Mouse (Mus musculus): ENCODE results near the gene Gstt2. TPM values are rescaled to one million over a fixed set of nuclear protein-coding genes. Genes with fewer than 3 reads are reported as not detected.
"Not testable (repeated sequence)": the region's sequence is repeated elsewhere in the genome, so short reads cannot be mapped to it uniquely, and the experiment has no call there.

Gene Gstt2
- polyA plus RNA-seq, 1 experiment from 2014 or later: 6.0 TPM

- H3K27ac ChIP-seq (ENCODE audit: low read depth, low read length): peak overlapping the region; percentile 85; the same call in 1 of the 2 replicates
- H3K4me2 ChIP-seq (ENCODE audit: low read length): peak overlapping the region; percentile 63
- no peaks in the 10 kb centered on the region for H3K36me3 ChIP-seq (ENCODE audit: control insufficient read depth, insufficient read depth, low read length)
- H3K4me1 ChIP-seq (ENCODE audit: control insufficient read depth, insufficient read depth, low read length): peaks cover 14% of the 10 kb centered on the region
- no peak for ATAC-seq
- 6% methylated on average over 10 of the region's 10 CpGs for WGBS
- H3K4me3 ChIP-seq (ENCODE audit: low read depth, low read length): peak overlapping the region; percentile 28; the same call in 1 of the 2 replicates
- peak; percentile 66 for DNase-seq (ENCODE audit: low spot score)
- no peaks in the 10 kb centered on the region for H3K27me3 ChIP-seq (replicated peaks; ENCODE audit: control insufficient read depth, insufficient read depth, low read length)
- H3K9ac ChIP-seq (ENCODE audit: low read length): peak overlapping the region; percentile 61
- H3K9me3 ChIP-seq (replicated peaks; ENCODE audit: control insufficient read depth, low read length): no peaks in the 10 kb centered on the region
Observed at GRCm38 (mm10) chr10:75873543-75874170, 36.4 kb upstream of the Gstt2 start.

- WGBS: 1% methylated on average over 11 of the region's 11 CpGs
Observed at GRCm38 (mm10) chr10:75872915-75873542, 35.8 kb upstream of the Gstt2 start.

GRCm38 (mm10) chr10:75872025-75872914 is 35.0 kb upstream of the Gstt2 start:
- WGBS: 38% methylated on average over 10 of the region's 10 CpGs
- Histone ChIP-seq H3K27me3 (replicated peaks; ENCODE audit: control insufficient read depth, insufficient read depth, low read length) (no peaks in the 10 kb centered on the region), H3K4me3 (ENCODE audit: low read depth, low read length) (peak overlapping the region; percentile 28), H3K4me2 (ENCODE audit: low read length) (peak overlapping the region; percentile 63), H3K4me1 (ENCODE audit: control insufficient read depth, insufficient read depth, low read length) (peaks cover 14% of the 10 kb centered on the region), H3K27ac (ENCODE audit: low read depth, low read length) (peak overlapping the region; percentile 65), H3K9ac (ENCODE audit: low read length) (peak overlapping the region; percentile 50; the same call in 1 of the 2 replicates), H3K36me3 (ENCODE audit: control insufficient read depth, insufficient read depth, low read length) (no peaks in the 10 kb centered on the region), H3K9me3 (replicated peaks; ENCODE audit: control insufficient read depth, low read length) (no peaks in the 10 kb centered on the region)
- ATAC-seq (peak; percentile 19; the same call in 1 of the 2 replicates), DNase-seq (ENCODE audit: low spot score) (no peak)

More at GRCm38 (mm10) chr10:75872915-75873542, 35.8 kb upstream of the Gstt2 start:
- Histone ChIP-seq H3K36me3 (ENCODE audit: control insufficient read depth, insufficient read depth, low read length) (no peaks in the 10 kb centered on the region), H3K4me1 (ENCODE audit: control insufficient read depth, insufficient read depth, low read length) (peaks cover 14% of the 10 kb centered on the region), H3K4me2 (ENCODE audit: low read length) (peak overlapping the region; percentile 63), H3K27ac (ENCODE audit: low read depth, low read length) (peak overlapping the region; percentile 85), H3K9me3 (replicated peaks; ENCODE audit: control insufficient read depth, low read length) (no peaks in the 10 kb centered on the region), H3K27me3 (replicated peaks; ENCODE audit: control insufficient read depth, insufficient read depth, low read length) (no peaks in the 10 kb centered on the region), H3K4me3 (ENCODE audit: low read depth, low read length) (peak overlapping the region; percentile 28), H3K9ac (ENCODE audit: low read length) (peak overlapping the region; percentile 61)
- peak; percentile 97 for DNase-seq (ENCODE audit: low spot score)
- ATAC-seq: peak; percentile 98

GRCm38 (mm10) chr10:75861587-75861986 is 24.4 kb upstream of the Gstt2 start:
- Histone ChIP-seq H3K9me3 (replicated peaks; ENCODE audit: control insufficient read depth, low read length) (no peaks in the 10 kb centered on the region), H3K4me3 (ENCODE audit: low read depth, low read length) (no peak overlapping the region), H3K4me1 (ENCODE audit: control insufficient read depth, insufficient read depth, low read length) (peaks cover 18% of the 10 kb centered on the region), H3K9ac (ENCODE audit: low read length) (no peak overlapping the region), H3K4me2 (ENCODE audit: low read length) (no peak overlapping the region), H3K36me3 (ENCODE audit: control insufficient read depth, insufficient read depth, low read length) (peaks cover 16% of the 10 kb centered on the region), H3K27ac (ENCODE audit: low read depth, low read length) (peak overlapping the region; percentile 33; the same call in 1 of the 2 replicates), H3K27me3 (replicated peaks; ENCODE audit: control insufficient read depth, insufficient read depth, low read length) (no peaks in the 10 kb centered on the region)
- no peak for DNase-seq (ENCODE audit: low spot score)
- ATAC-seq: no peak
- 83% methylated on average over 5 of the region's 5 CpGs for WGBS

- H3K4me1 ChIP-seq (ENCODE audit: control insufficient read depth, insufficient read depth, low read length): peaks cover 18% of the 10 kb centered on the region
- no peaks in the 10 kb centered on the region for H3K27me3 ChIP-seq (replicated peaks; ENCODE audit: control insufficient read depth, insufficient read depth, low read length)
- no peak for ATAC-seq
- H3K9ac ChIP-seq (ENCODE audit: low read length): peak overlapping the region; percentile 88; the same call in 1 of the 2 replicates
- peak overlapping the region; percentile 68; the same call in 1 of the 2 replicates for H3K4me2 ChIP-seq (ENCODE audit: low read length)
- peaks cover 16% of the 10 kb centered on the region for H3K36me3 ChIP-seq (ENCODE audit: control insufficient read depth, insufficient read depth, low read length)
- 27% methylated on average over 7 of the region's 7 CpGs for WGBS
- no peaks in the 10 kb centered on the region for H3K9me3 ChIP-seq (replicated peaks; ENCODE audit: control insufficient read depth, low read length)
- peak; percentile 64 for DNase-seq (ENCODE audit: low spot score)
- H3K4me3 ChIP-seq (ENCODE audit: low read depth, low read length): no peak overlapping the region
- H3K27ac ChIP-seq (ENCODE audit: low read depth, low read length): peak overlapping the region; percentile 80; the same call in 1 of the 2 replicates
Observed at GRCm38 (mm10) chr10:75860746-75861145, 23.5 kb upstream of the Gstt2 start.

- peak; percentile 98 for ATAC-seq
- WGBS: under 1% methylated on average over 34 of the region's 46 CpGs
- peak within 1 kb of the TSS; percentile 80 for H3K27ac ChIP-seq (ENCODE audit: low read depth, low read length)
Observed at GRCm38 (mm10) chr10:75859786-75860470, 22.7 kb upstream of the Gstt2 start, which contains the start of gene Mif. Gene Mif (minus strand): TSS chr10:75860240.

GRCm38 (mm10) chr10:75859107-75859746 is 22.0 kb upstream of the Gstt2 start:
- ATAC-seq (peak; percentile 66), DNase-seq (ENCODE audit: low spot score) (peak; percentile 69)
- H3K4me1 ChIP-seq (ENCODE audit: control insufficient read depth, insufficient read depth, low read length): peaks cover 18% of the 10 kb centered on the region
- 1% methylated on average over 26 of the region's 27 CpGs for WGBS
- peaks cover 16% of the 10 kb centered on the region for H3K36me3 ChIP-seq (ENCODE audit: control insufficient read depth, insufficient read depth, low read length)
- no peaks in the 10 kb centered on the region for H3K27me3 ChIP-seq (replicated peaks; ENCODE audit: control insufficient read depth, insufficient read depth, low read length)
- H3K9me3 ChIP-seq (replicated peaks; ENCODE audit: control insufficient read depth, low read length): no peaks in the 10 kb centered on the region
- H3K4me3 ChIP-seq (ENCODE audit: low read depth, low read length): peak overlapping the region; percentile 66
- peak overlapping the region; percentile 80 for H3K27ac ChIP-seq (ENCODE audit: low read depth, low read length)
- H3K4me2 ChIP-seq (ENCODE audit: low read length): peak overlapping the region; percentile 68
- H3K9ac ChIP-seq (ENCODE audit: low read length): peak overlapping the region; percentile 88

More at GRCm38 (mm10) chr10:75859786-75860470, 22.7 kb upstream of the Gstt2 start, which contains the start of gene Mif:
- Histone ChIP-seq H3K36me3 (ENCODE audit: control insufficient read depth, insufficient read depth, low read length) (peaks cover 16% of the 10 kb centered on the region), H3K4me1 (ENCODE audit: control insufficient read depth, insufficient read depth, low read length) (peaks cover 18% of the 10 kb centered on the region), H3K4me2 (ENCODE audit: low read length) (peak within 1 kb of the TSS; percentile 68), H3K4me3 (ENCODE audit: low read depth, low read length) (peak within 1 kb of the TSS; percentile 66), H3K9ac (ENCODE audit: low read length) (peak within 1 kb of the TSS; percentile 88)
- H3K27me3 ChIP-seq (replicated peaks; ENCODE audit: control insufficient read depth, insufficient read depth, low read length); H3K9me3 ChIP-seq (replicated peaks; ENCODE audit: control insufficient read depth, low read length): not testable (repeated sequence)
- DNase-seq (ENCODE audit: low spot score): peak; percentile 96

- ATAC-seq (no peak), DNase-seq (ENCODE audit: low spot score) (no peak)
- H3K9ac ChIP-seq (ENCODE audit: low read length): no peak overlapping the region
- no peak overlapping the region for H3K4me3 ChIP-seq (ENCODE audit: low read depth, low read length)
- no peak overlapping the region for H3K4me2 ChIP-seq (ENCODE audit: low read length)
- no peaks in the 10 kb centered on the region for H3K27me3 ChIP-seq (replicated peaks; ENCODE audit: control insufficient read depth, insufficient read depth, low read length)
- WGBS: 88% methylated on average over 4 of the region's 4 CpGs
- H3K4me1 ChIP-seq (ENCODE audit: control insufficient read depth, insufficient read depth, low read length): peaks cover 18% of the 10 kb centered on the region
- no peaks in the 10 kb centered on the region for H3K9me3 ChIP-seq (replicated peaks; ENCODE audit: control insufficient read depth, low read length)
- no peak overlapping the region for H3K27ac ChIP-seq (ENCODE audit: low read depth, low read length)
- H3K36me3 ChIP-seq (ENCODE audit: control insufficient read depth, insufficient read depth, low read length): peaks cover 16% of the 10 kb centered on the region
Observed at GRCm38 (mm10) chr10:75857598-75857997, 20.4 kb upstream of the Gstt2 start.

Data from forebrain, embryonic 14.5 days (tissue).